Mouse (Mus musculus): ENCODE data around the gene Trip11. TPM values are rescaled to one million over a fixed set of nuclear protein-coding genes. Genes with fewer than 3 reads are reported as not detected.
A peak's percentile ranks its signal among the peaks of the same experiment; 100 is the strongest.

The Trip11 gene
- total and polyA plus RNA-seq, 3 experiments, result 4.7 to 40.0 (median 36.6) TPM

DNA sequence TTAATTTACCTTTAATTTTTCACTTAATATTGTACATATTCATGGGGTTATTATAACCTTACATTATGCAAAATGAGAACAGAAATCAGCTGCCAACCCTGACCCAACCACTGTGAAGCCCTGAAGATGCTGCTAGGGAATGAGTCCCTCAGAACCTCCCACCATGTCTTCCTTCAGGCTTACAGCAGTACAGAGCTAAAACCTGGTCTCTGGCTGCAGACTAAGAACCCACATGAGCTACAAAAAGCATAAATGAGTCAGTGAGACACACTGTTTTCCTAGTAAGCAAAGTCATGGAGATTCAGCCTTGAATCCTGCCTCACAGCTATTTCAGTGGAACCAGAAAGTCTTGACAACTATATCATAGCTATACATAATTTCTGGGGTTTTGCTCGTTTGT, 15.4 kb upstream of the Trip11 start:
- H3K79me2 ChIP-seq (replicated peaks; ENCODE audit: control insufficient read depth, insufficient read depth, low read length), result no peaks in the 10 kb centered on the region
- TF ChIP-seq EP300 (IDR thresholded peaks at IDR 0.05; ENCODE audit: insufficient read depth, low read depth, low read length) (no peak), CTCF (IDR thresholded peaks at IDR 0.05) (no peak), POLR2A (IDR thresholded peaks at IDR 0.05; ENCODE audit: insufficient read depth, low read depth, low read length) (no peak)
- 71% methylated on average over 1 of the region's 1 CpGs for WGBS

DNA sequence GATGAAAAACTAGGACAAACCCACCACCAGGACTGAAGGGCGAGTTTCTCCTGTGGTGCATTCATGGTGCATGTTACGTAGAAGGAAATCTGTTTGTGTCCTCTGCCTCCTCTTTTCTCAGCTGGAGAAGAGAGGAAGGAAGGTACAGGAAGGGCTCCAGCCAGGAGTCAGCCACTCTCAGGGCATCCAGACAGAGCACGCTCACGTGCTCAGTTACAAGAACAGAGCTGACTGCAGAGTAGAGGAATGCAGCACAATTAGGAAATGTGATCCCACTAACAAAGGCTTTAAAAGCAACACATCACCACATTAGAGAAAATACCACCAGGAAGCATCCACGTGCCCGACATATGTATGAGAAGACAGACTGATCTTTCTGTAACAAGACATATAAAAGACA, 9.2 kb upstream of the Trip11 start:
- Histone ChIP-seq H3K9ac (ENCODE audit: low read depth, low read length) (no peak overlapping the region), H3K27ac (no peak overlapping the region), H3K27me3 (ENCODE audit: control insufficient read depth, insufficient read depth, low read length) (no peaks in the 10 kb centered on the region), H3K4me3 (no peak overlapping the region), H3K36me3 (ENCODE audit: control insufficient read depth, insufficient read depth, low read length) (no peaks in the 10 kb centered on the region; the same call in 1 of the 2 replicates), H3K4me1 (ENCODE audit: control insufficient read depth, insufficient read depth, low read length) (no peaks in the 10 kb centered on the region), H3K79me2 (replicated peaks; ENCODE audit: control insufficient read depth, insufficient read depth, low read length) (no peaks in the 10 kb centered on the region)
- 75% methylated on average over 6 of the region's 6 CpGs for WGBS
- TF ChIP-seq EP300 (IDR thresholded peaks at IDR 0.05; ENCODE audit: insufficient read depth, low read depth, low read length) (no peak), POLR2A (IDR thresholded peaks at IDR 0.05; ENCODE audit: insufficient read depth, low read depth, low read length) (no peak), CTCF (IDR thresholded peaks at IDR 0.05) (no peak)
- intact Hi-C loops (cut with DNase I), result no loop called here
- DNase-seq, result peak in 1 of 2 experiments; percentile 14

More for the DNA sequence above, 15.4 kb upstream of the Trip11 start:
- intact Hi-C loops (cut with DNase I), result no loop called here
- no peaks in the 10 kb centered on the region for H3K27me3 ChIP-seq (ENCODE audit: control insufficient read depth, insufficient read depth, low read length)
- H3K4me3 ChIP-seq, result no peak overlapping the region
- no peak overlapping the region for H3K27ac ChIP-seq
- no peaks in the 10 kb centered on the region for H3K4me1 ChIP-seq (ENCODE audit: control insufficient read depth, insufficient read depth, low read length)
- no peak for DNase-seq
- no peaks in the 10 kb centered on the region; the same call in 1 of the 2 replicates for H3K36me3 ChIP-seq (ENCODE audit: control insufficient read depth, insufficient read depth, low read length)
- H3K9ac ChIP-seq (ENCODE audit: low read depth, low read length), result no peak overlapping the region

DNA sequence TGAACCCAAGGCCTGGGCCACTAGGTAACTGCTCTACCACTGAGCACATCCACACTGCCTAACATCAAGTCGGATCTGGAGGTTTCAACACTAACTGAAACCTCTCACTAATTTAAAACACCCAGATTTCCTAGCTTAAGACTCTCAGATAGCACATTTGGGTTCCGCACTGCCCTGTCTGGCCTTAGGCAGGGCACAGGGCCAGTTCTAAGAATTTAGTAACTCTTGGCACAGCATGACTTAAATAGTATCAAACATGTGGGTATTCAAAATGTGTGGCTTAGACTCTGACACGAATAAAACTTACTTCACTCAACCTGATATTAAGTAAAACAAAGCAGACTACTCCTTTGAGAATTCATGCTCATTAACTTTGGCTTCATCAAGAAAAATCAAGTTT, 6.8 kb upstream of the Trip11 start:
- Histone ChIP-seq H3K27ac (no peak overlapping the region), H3K36me3 (ENCODE audit: control insufficient read depth, insufficient read depth, low read length) (no peaks in the 10 kb centered on the region; the same call in 1 of the 2 replicates), H3K27me3 (ENCODE audit: control insufficient read depth, insufficient read depth, low read length) (no peaks in the 10 kb centered on the region), H3K9ac (ENCODE audit: low read depth, low read length) (no peak overlapping the region), H3K4me3 (no peak overlapping the region), H3K79me2 (replicated peaks; ENCODE audit: control insufficient read depth, insufficient read depth, low read length) (no peaks in the 10 kb centered on the region), H3K4me1 (ENCODE audit: control insufficient read depth, insufficient read depth, low read length) (no peaks in the 10 kb centered on the region)
- TF ChIP-seq EP300 (IDR thresholded peaks at IDR 0.05; ENCODE audit: insufficient read depth, low read depth, low read length) (no peak), POLR2A (IDR thresholded peaks at IDR 0.05; ENCODE audit: insufficient read depth, low read depth, low read length) (no peak), CTCF (IDR thresholded peaks at IDR 0.05) (no peak)
- 61% methylated on average over 3 of the region's 3 CpGs for WGBS
- DNase-seq, result no peak
- intact Hi-C loops (cut with DNase I), result no loop called here

DNA sequence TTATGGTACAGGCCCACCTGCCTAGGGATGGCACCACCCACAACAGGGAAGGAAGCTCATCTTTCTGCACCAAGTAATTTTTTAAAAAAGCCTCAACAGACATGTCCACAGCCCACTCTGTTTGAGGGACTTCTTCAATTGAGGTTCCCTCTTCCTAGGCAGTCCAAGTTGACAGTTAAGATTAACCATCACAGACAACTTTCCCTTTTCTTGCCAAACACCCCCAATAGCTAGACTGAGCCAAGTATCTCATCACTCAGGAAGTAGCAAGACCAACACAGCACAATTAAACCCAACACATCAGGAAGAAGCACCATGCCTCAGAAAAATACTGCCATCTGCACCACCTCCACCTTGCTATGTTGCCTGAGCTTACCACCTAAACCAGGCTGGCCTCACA, 4.1 kb upstream of the Trip11 start:
- Histone ChIP-seq H3K4me1 (ENCODE audit: control insufficient read depth, insufficient read depth, low read length) (no peaks in the 10 kb centered on the region), H3K9ac (ENCODE audit: low read depth, low read length) (no peak overlapping the region), H3K27ac (no peak overlapping the region), H3K79me2 (replicated peaks; ENCODE audit: control insufficient read depth, insufficient read depth, low read length) (no peaks in the 10 kb centered on the region), H3K4me3 (no peak overlapping the region), H3K27me3 (ENCODE audit: control insufficient read depth, insufficient read depth, low read length) (no peaks in the 10 kb centered on the region), H3K36me3 (ENCODE audit: control insufficient read depth, insufficient read depth, low read length) (no peaks in the 10 kb centered on the region; the same call in 1 of the 2 replicates)
- TF ChIP-seq CTCF (IDR thresholded peaks at IDR 0.05) (no peak), POLR2A (IDR thresholded peaks at IDR 0.05; ENCODE audit: insufficient read depth, low read depth, low read length) (no peak), EP300 (IDR thresholded peaks at IDR 0.05; ENCODE audit: insufficient read depth, low read depth, low read length) (no peak)
- intact Hi-C loops (cut with DNase I), result no loop called here
- DNase-seq, result no peak

DNA sequence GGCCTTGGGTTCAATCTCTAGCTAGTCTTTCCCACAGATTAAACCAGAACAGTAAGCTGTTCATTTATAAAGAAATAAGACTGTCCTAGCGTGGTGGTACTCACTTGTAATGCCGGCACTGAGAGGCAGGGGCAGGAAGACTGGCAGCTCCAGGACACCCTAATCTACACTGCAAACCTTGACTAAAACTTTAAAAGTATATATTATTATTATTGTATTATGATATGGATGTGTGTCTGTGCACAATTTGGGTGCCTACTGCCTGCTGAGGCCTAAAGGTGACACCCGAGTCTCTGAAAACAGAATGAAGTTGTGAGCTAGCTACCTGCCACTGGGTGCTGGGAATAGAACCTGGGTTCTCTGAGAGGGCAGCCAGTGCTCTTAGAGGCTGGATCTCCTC, 1.7 kb downstream of the Trip11 start:
- Histone ChIP-seq H3K27ac (no peak overlapping the region), H3K79me2 (replicated peaks; ENCODE audit: control insufficient read depth, insufficient read depth, low read length) (peaks cover 4% of the 10 kb centered on the region), H3K4me3 (no peak overlapping the region), H3K4me1 (ENCODE audit: control insufficient read depth, insufficient read depth, low read length) (peaks cover 7% of the 10 kb centered on the region), H3K9ac (ENCODE audit: low read depth, low read length) (no peak overlapping the region), H3K36me3 (ENCODE audit: control insufficient read depth, insufficient read depth, low read length) (peaks cover 17% of the 10 kb centered on the region), H3K27me3 (ENCODE audit: control insufficient read depth, insufficient read depth, low read length) (no peaks in the 10 kb centered on the region)
- no peak for DNase-seq
- intact Hi-C loops (cut with DNase I), result loop anchor here (5.0 kb wide), 1 partner anchor 829 kb away; the partner anchor contains the start of gene Ppp4r3a
- WGBS, result 84% methylated on average over 3 of the region's 3 CpGs
- TF ChIP-seq EP300 (IDR thresholded peaks at IDR 0.05; ENCODE audit: insufficient read depth, low read depth, low read length), result no peak
- no peak for TF ChIP-seq CTCF (IDR thresholded peaks at IDR 0.05)
- TF ChIP-seq POLR2A (IDR thresholded peaks at IDR 0.05; ENCODE audit: insufficient read depth, low read depth, low read length), result no peak

DNA sequence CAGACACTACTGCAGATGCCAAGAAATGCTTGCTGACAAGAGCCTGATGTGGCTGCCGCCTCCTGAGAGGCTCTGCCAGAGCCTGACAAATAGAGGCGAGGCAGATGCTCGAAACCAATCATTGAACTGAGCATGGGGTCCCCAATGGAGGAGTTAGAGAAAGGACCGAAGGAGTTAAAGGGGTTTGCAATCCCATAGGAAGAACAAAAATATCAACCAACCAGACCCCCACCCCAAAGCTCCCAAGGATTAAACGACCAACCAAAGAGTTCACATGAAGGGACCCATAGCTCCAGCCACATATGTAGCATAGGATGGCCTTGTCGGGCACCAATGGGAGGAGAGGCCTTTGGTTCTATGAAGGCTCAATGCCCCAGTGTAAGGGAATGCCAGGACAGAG, 2.7 kb downstream of the Trip11 start:
- Histone ChIP-seq H3K79me2 (replicated peaks; ENCODE audit: control insufficient read depth, insufficient read depth, low read length) (peaks cover 4% of the 10 kb centered on the region), H3K9ac (ENCODE audit: low read depth, low read length) (no peak overlapping the region), H3K27me3 (ENCODE audit: control insufficient read depth, insufficient read depth, low read length) (no peaks in the 10 kb centered on the region), H3K36me3 (ENCODE audit: control insufficient read depth, insufficient read depth, low read length) (peaks cover 20% of the 10 kb centered on the region), H3K4me1 (ENCODE audit: control insufficient read depth, insufficient read depth, low read length) (peaks cover 7% of the 10 kb centered on the region), H3K27ac (no peak overlapping the region), H3K4me3 (no peak overlapping the region)
- WGBS, result 87% methylated on average over 6 of the region's 6 CpGs
- no peak for DNase-seq
- TF ChIP-seq POLR2A (IDR thresholded peaks at IDR 0.05; ENCODE audit: insufficient read depth, low read depth, low read length) (no peak), CTCF (IDR thresholded peaks at IDR 0.05) (no peak), EP300 (IDR thresholded peaks at IDR 0.05; ENCODE audit: insufficient read depth, low read depth, low read length) (no peak)
- intact Hi-C loops (cut with DNase I), result loop anchor here (5.0 kb wide), 1 partner anchor 828 kb away; the partner anchor contains the start of gene Ppp4r3a

Measured in heart, adult 2 months (tissue).